Mouse (Mus musculus) spleen, postnatal 36 days (tissue): ENCODE results near the gene Krtap7-1.

Experiments
- DNase-seq, 2 experiments: peaks; one replicate each; pipeline ENCODE4 v3.0.0; 2022; ENCODE audit warnings: low spot score in 2 of 2, mixed read lengths in 1 of 2

Krtap7-1 gene

DNA sequence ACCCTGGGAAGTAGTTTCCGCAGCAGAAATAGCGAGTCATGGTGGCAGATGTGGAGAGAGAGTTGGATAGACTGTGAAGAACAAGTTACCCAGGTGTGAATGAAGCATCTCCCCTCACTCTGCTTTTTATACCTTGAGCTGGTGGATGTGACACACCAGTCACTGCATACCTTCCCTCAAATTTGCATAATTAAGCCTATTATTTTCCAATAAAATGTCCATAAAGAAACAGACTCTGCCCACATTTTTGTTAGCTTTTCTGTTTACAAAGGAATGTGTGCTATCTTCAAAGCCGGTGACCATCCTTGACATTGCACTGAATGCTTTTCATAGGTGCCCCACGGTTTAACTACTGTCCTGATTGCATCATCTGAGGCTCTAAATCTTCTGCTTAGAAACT lies at the start of gene Krtap7-1:
TSS of gene Krtap7-1 (minus strand) at position 101 of the 400 bp plus-strand sequence.
- no peak for DNase-seq

DNA sequence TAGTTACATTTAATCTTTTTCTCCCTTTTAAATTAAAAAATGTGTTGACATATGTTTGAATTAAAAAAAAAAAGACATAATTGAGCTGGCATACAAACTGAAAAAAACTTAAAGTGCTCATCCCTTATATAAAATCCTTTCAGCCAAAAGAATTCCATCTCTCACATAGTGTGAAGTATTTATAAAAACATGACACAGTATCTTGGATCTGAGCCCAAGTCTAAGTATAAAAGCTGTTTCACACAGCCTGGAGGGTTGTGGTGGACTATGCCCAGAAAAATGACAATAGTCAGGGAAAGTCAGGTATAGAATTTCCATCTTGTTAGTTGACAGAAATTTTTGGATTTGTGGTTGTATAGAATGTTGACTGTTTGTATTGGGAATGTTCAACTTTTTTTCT lies 42.2 kb upstream of the Krtap7-1 start:
- no peak for DNase-seq

DNA sequence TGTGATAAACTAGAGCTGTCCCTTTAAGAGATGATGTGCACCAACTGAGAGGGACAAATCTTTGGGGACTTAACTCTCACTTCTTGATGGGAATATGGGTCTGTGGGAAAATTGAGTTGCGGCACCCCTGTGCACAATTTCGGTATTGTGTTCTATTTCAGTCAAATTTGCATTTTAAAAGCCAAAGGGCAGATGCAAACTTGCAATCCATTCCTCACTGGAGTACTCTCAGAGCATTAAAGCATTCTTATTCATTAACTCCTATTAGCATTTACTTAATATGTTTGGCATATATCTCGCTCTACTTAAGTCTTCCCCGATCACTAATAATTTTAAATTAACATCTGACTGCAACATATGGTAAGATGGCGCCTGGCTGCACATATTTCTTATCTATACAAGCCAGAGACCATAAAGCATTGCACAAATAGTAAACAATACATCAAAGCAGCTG lies 29.9 kb upstream of the Krtap7-1 start:
- no peak for DNase-seq

- DNase-seq = no peak
Measured at GRCm38 (mm10) chr16:89537349-89537748, 29.2 kb upstream of the Krtap7-1 start.

- no peak for DNase-seq
Measured at GRCm38 (mm10) chr16:89530547-89530946, 22.4 kb upstream of the Krtap7-1 start.

DNA sequence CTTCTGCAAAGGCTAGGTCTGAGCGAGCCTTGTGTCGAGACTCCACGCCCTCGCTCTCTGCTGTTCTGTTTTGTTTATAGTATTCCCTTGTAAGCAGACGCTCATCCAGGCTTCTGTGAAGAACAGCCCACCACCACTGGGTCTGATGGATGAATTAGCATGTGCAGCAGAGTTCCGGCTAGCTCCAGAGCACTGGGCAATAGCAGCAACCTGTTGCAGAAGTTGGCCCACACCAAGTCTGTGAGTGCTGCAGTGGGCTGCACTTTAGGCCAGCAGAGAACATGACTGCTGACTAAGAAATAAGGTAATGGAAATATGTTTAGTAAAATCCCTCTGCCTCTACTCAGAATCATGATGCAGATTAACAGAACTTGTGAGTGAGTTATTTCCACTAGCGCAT lies 21.7 kb upstream of the Krtap7-1 start:
- no peak for DNase-seq

DNA sequence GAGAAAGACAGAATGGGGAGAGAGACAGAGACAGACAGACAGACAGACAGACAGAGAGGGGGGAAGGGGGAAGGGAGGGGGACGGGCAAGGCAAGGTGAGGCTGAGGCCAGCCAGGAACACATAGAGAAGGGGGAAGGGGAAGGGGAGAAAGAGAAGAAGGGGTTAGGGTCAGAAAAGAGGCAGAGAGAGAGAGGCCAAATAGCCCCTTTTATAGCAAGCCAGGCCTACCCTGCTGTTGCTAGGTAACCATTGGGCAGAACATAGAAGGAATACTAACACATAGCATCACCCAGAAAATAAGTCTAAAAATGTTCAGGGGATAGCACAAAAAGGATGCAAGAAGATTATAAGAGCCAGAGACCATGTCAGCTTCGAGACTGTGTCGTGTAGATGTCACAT lies 20.3 kb upstream of the Krtap7-1 start:
- DNase-seq = no peak

GRCm38 (mm10) chr16:89520996-89521395 lies 12.9 kb upstream of the Krtap7-1 start:
- no peak for DNase-seq

GRCm38 (mm10) chr16:89520555-89520954 lies 12.4 kb upstream of the Krtap7-1 start:
- DNase-seq = no peak

DNA sequence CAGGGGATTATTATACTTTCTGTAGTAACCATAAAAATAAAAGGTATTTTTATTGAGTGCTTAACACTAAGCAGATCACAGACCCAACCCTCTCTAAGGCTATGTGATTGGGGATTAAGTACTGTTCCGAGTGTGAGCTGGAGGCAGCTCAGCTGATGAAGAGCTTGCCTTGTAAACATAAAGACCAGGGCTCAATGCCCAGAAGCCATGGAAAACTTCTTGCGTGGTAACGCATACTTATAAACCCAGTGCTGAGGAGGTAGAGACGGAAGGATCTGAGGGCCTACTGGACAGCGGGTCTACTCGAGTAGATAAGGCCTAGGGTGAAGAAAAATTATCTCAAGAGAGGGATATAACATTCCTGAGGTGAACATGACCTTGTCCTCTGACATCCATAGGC lies 12.0 kb upstream of the Krtap7-1 start:
- DNase-seq = no peak

- no peak for DNase-seq
Measured at GRCm38 (mm10) chr16:89517635-89518034, 9.5 kb upstream of the Krtap7-1 start.

DNA sequence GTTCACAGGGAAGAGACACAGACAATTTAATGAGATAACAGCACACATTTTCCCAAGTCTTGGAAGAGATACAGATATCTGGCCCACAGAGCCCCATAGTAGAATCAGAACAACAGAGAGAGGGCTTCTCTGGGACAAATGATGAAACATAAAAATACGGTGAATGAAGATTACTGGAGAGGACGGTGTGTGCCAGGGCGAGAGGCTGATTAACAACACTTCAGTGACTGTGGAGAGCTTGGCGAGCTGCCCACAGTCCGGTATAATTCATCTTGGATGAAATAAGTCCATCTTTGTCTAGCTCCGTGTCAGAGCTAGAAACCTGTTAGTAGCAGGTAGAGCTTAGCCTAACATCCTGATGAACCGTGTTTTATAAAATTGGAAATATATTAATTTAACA lies 5.3 kb upstream of the Krtap7-1 start:
- DNase-seq = no peak

- no peak for DNase-seq
Measured at GRCm38 (mm10) chr16:89503571-89503970, 4.6 kb downstream of the Krtap7-1 start.

DNA sequence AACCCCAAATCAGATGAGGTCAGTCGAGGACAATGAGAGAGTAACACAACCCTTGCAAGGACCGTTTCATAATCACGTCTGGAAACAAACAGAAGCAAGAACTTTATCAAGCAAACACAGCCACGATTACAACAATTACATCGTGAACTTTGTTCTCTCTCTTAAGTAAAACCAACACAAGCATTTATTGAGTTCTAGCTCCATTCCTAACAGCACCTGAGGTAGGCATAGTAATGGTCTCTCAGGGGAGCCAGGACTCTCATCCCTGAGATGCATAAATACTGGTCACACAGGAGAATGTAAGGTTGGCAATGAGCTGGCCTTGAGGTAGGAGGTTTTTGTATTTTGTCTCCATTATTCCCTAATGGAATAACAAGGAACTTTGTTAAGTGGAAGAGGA lies 6.3 kb downstream of the Krtap7-1 start:
- DNase-seq = no peak

DNA sequence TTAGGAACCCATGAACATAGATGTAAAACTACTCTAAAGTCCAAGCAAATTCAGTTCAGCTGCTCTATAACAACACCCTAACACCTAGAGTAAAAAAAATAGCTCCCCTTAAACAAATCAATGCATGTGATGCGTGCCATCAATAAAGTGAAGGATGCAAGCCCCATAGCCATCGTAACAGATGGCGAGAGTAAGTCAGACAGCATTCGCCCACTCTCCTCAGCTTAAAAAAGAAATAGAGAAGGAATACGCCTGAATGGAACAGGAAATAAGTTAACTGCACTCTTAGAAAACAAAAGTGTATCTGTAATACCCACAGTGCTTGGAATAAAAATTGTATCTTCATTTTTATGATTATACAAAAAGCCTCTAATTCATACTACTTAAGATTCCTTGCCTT lies 11.1 kb downstream of the Krtap7-1 start:
- DNase-seq = no peak

- DNase-seq = no peak
Measured at GRCm38 (mm10) chr16:89495394-89496153, 12.5 kb downstream of the Krtap7-1 start.

GRCm38 (mm10) chr16:89487852-89488251 lies 20.3 kb downstream of the Krtap7-1 start, which contains the start of gene Krtap8-1:
Gene Krtap8-1 (minus strand): TSS chr16:89487952.
- DNase-seq = no peak

- DNase-seq = no peak
Measured at GRCm38 (mm10) chr16:89477679-89478314, 30.3 kb downstream of the Krtap7-1 start.

DNA sequence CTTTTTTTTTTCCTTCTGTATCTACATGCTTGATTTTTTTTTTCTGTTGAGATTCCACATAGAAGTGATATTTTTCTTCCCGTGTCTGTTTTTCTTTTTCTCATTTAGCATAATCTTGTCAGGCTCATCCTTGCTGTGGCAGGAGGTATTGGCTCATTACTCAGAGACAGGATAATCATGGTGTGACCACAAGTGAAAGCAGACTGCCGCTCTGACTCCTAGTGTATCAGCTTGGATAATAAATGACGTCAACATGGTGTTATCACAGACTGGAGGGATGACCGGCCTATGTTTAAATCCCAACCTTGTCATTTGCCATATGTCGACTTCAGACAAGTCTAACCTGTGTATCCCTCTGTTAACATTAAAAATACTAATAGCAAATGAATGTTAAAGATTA lies 46.9 kb downstream of the Krtap7-1 start:
- DNase-seq = no peak
